Mouse (Mus musculus) limb, embryonic 12.5 days (tissue): ENCODE results near the gene Gba. TPM values are rescaled to one million over a fixed set of nuclear protein-coding genes. Genes with fewer than 3 reads are reported as not detected.

ENCODE experiments used
- ATAC-seq: fragments of 200-750 bp; cut with Nextera tagmentation; 2 replicates; pipeline ENCODE4 v1.8.0; 2017; ENCODE audit warnings: low read depth, moderate TSS enrichment; ENCODE audit not compliant: insufficient number of reproducible peaks, insufficient read depth, low FRiP score, low TSS enrichment
- H3K27ac ChIP-seq: fragments of 300-500 bp; sonication (generic); 2 replicates; pipeline ENCODE4 v1.5.1; 2016; ENCODE audit warnings: mild to moderate bottlenecking, moderate library complexity
- H3K27me3 ChIP-seq: fragments of 300-500 bp; sonication (generic); 2 replicates; pipeline ENCODE4 v1.6.1; 2016; ENCODE audit warnings: mild to moderate bottlenecking, moderate library complexity
- H3K36me3 ChIP-seq: fragments of 300-500 bp; sonication (generic); 2 replicates; pipeline ENCODE4 v1.6.1; 2016; ENCODE audit warnings: mild to moderate bottlenecking, moderate library complexity
- H3K4me1 ChIP-seq: fragments of 300-500 bp; sonication (generic); replicated peaks from 2 replicates; pipeline ENCODE4 v1.6.1; 2016
- H3K4me2 ChIP-seq: fragments of 300-500 bp; sonication (generic); 2 replicates; pipeline ENCODE4 v1.6.1; 2016; ENCODE audit warnings: mild to moderate bottlenecking, moderate library complexity
- H3K4me3 ChIP-seq: fragments of 300-500 bp; sonication (generic); replicated peaks from 2 replicates; pipeline ENCODE4 v1.5.1; 2016; ENCODE audit warnings: mild to moderate bottlenecking
- H3K9ac ChIP-seq: fragments of 300-500 bp; sonication (generic); replicated peaks from 2 replicates; pipeline ENCODE4 v1.6.1; 2016; ENCODE audit warnings: mild to moderate bottlenecking, moderate library complexity
- H3K9me3 ChIP-seq: fragments of 300-500 bp; sonication (generic); 2 replicates; pipeline ENCODE4 v1.6.1; 2016; ENCODE audit warnings: mild to moderate bottlenecking, moderate library complexity
- WGBS: fragments of 180-500 bp; shearing (Covaris S2); methylation state at CpG from one replicate; pipeline ENCODE4 v1.1.7; 2016; 5-methylcytosine and 5-hydroxymethylcytosine counted together
- polyA plus RNA-seq: library from polyadenylated mRNA; unstranded; fragments of >200 nt; fragmentation: Nextera tagmentation; extraction: Ambion mirVana; gene quantifications from 2 replicates; pipeline ENCODE4 v1.2.1, GENCODE M21; 2016

Gba gene
- polyA plus RNA-seq, 1 experiment from 2014 or later = 26.3 TPM

DNA sequence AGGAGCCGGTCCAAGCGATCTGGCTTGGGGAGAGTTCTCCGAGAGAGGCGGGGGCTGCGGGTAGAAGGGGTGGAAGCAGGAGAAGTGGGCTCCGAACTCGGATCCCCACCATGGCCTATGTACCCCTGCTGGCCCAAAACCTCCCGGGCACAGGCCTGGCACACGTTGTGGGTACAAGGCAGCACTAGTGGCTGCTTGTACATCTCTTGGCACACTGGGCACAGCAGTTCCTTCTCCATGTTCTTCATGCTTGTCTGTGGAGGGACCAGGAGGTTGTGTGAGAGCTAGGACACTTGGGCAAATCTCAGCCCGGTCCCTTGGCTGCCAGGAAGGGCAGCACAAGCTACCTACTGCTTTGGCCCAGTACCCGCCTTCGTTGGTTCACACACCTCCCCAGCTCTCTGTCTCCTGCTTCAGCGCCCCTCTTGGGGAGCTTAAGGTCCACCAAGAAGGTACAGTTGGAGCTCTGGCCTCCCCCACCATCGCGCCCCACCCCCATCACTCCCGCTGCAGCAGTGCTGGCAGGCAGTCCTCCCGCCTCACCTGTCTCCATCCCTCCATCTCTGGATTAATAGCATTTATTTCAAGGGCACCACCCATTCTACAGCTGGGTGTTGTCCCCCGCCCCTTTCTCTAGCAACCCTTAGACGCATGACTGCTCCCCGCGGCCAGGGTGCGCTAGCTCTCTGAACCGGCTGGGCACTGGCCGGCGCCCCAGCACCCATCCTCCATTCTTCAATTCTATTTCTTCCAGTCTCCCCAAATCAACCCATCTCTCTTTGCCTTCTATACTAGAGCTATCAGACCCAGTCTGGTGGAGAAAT is 41.6 kb downstream of the Gba start:
- no peaks in the 10 kb centered on the region for H3K27me3 ChIP-seq
- peak overlapping the region; percentile 50 for H3K9ac ChIP-seq
- H3K4me1 ChIP-seq = peaks cover 42% of the 10 kb centered on the region
- peak overlapping the region; percentile 93 for H3K4me2 ChIP-seq
- H3K4me3 ChIP-seq = peak overlapping the region; percentile 82
- peaks cover 34% of the 10 kb centered on the region for H3K36me3 ChIP-seq
- H3K27ac ChIP-seq = peak overlapping the region; percentile 77
- 11% methylated on average over 25 of the region's 25 CpGs for WGBS
- no peaks in the 10 kb centered on the region for H3K9me3 ChIP-seq
- ATAC-seq = no peak

DNA sequence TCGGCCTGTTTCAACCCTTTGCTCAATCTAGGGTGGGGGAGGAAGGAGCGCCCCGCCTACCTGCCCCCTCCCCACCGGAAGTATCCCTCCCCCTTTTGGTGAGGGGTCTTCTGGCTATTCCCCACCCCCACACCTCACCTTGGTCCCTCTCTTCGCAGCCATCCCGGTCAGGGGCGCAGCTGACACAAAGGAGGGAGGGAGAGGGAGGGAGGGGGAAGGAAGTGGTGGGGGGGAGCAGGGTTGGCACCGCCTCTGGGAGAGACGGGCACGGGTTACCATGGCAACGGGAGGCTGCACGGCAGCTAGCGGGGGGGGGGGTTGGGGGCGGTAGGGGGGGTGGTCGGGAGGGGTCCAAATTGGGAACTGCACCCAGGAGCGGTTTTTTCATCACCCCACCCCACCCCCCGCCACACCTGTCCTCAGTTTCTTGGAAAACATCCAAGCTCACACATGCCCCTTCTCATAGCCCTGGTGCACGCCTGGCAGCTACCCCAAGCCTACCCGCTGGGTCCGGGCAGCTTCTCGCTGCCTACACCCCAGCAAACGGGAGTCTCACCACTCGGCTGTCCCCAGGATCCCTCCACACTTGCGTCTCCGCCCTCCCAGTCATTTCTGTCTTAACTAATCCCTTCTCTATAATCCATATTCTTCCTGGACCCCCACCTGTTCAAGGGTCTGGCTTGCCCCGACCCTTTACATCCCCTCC is 42.4 kb downstream of the Gba start:
- H3K4me2 ChIP-seq = peak overlapping the region; percentile 93
- H3K27ac ChIP-seq = peak overlapping the region; percentile 77
- H3K36me3 ChIP-seq = peaks cover 36% of the 10 kb centered on the region
- WGBS = under 1% methylated on average over 16 of the region's 26 CpGs
- H3K9ac ChIP-seq = peak overlapping the region; percentile 50
- H3K9me3 ChIP-seq = no peaks in the 10 kb centered on the region
- H3K27me3 ChIP-seq = no peaks in the 10 kb centered on the region
- peak overlapping the region; percentile 82 for H3K4me3 ChIP-seq
- H3K4me1 ChIP-seq = peaks cover 42% of the 10 kb centered on the region
- ATAC-seq = no peak

DNA sequence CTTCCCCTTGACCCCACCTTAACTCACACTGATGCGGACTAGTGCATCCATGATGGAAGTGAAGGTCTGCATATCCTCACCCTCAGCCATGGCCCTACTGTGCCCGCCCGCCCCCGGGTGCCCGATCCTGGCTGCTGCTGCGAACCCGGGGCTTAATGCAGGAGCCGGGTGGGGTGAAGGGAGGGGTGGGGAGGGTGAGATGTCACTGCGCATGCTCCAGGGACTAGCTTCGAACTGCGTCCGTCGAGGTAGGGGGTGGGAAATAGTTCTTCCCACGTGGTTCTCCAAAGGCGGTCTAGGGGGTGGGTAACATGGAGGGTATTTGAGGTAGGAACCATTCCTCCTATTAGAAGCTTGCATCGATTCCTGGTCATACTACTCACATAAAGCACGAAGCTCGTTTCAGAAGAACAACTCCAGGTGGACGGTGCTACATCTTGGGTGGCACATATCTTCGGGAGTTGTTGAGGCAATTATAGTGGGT is 43.0 kb downstream of the Gba start, which contains the start of gene Krtcap2:
Gene Krtcap2, plus strand, starts transcription at position 279 of the 484 bp plus-strand sequence.
- WGBS = 4% methylated on average over 20 of the region's 20 CpGs
- Histone ChIP-seq H3K27ac (peak within 1 kb of the TSS; percentile 77), H3K4me1 (peaks cover 46% of the 10 kb centered on the region), H3K36me3 (peaks cover 36% of the 10 kb centered on the region), H3K9me3 (no peaks in the 10 kb centered on the region), H3K4me3 (peak within 1 kb of the TSS; percentile 82), H3K9ac (peak within 1 kb of the TSS; percentile 85), H3K27me3 (no peaks in the 10 kb centered on the region), H3K4me2 (peak within 1 kb of the TSS; percentile 93)
- peak; percentile 3; the same call in 1 of the 2 replicates for ATAC-seq

DNA sequence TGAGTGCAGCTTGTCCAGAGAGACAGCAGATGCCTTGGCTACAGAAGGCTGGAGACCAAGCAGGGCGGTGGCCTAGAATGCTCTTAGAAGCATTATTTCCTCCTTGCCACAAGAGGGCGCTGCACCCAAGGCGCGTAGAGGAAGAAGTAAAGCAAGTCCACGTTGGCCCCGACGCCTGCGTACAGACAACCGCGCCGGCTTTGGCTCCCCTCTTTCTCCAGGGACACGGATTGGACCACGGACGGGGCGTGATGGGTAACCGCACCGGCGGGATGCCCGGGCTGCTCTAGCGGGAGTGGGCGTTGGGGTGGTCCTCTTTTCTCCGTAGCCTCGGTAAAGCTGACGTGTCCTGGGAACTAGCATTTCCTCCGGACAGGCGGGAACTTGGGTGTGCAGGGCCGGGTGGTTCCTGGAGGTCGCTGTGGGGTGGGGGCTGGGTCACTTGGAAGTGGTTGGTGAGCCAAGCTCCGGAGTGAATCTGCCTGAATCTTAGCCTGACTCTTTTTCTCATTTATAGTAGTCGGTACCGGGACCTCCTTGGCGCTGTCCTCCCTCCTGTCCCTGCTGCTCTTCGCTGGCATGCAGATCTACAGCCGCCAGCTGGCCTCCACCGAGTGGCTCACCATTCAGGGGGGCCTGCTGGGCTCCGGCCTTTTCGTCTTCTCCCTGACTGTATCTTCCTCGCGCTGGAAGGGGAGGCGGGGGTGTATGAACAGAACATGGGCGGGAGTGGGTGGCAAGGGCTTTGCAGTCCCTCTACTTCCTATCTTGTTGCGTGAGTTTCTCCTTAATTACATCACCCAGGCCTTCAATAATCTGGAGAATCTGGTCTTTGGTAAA is 43.8 kb downstream of the Gba start, which contains the start of gene Trim46:
Gene Trim46, minus strand, starts transcription at position 49 of the 840 bp plus-strand sequence.
- Histone ChIP-seq H3K4me1 (peaks cover 54% of the 10 kb centered on the region), H3K9ac (peak within 1 kb of the TSS; percentile 85), H3K27ac (peak within 1 kb of the TSS; percentile 77), H3K4me3 (peak within 1 kb of the TSS; percentile 82), H3K36me3 (peaks cover 35% of the 10 kb centered on the region), H3K27me3 (no peaks in the 10 kb centered on the region), H3K4me2 (peak within 1 kb of the TSS; percentile 93), H3K9me3 (no peaks in the 10 kb centered on the region)
- WGBS = under 1% methylated on average over 41 of the region's 42 CpGs
- peak; percentile 43 for ATAC-seq

DNA sequence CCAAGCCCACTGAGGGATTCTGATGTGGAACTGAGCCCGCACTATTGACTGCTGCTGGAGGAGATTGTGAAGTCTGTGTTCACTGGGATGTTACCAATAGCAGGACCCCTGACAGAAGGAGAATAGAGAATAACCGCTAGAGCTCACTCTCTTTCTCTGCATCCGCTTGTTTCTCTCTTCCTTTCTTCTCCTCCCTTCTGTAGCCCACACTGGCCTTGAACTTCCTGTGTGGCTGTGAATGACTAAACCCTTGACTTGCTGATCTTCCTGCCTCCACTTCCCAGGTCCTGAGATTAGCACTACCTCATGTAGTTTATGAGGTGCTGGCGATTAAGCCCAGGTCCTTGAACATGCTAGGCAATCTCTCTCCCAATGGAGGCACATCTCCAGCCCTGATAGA is 44.7 kb downstream of the Gba start:
- no peak for ATAC-seq
- H3K4me1 ChIP-seq = peaks cover 60% of the 10 kb centered on the region

DNA sequence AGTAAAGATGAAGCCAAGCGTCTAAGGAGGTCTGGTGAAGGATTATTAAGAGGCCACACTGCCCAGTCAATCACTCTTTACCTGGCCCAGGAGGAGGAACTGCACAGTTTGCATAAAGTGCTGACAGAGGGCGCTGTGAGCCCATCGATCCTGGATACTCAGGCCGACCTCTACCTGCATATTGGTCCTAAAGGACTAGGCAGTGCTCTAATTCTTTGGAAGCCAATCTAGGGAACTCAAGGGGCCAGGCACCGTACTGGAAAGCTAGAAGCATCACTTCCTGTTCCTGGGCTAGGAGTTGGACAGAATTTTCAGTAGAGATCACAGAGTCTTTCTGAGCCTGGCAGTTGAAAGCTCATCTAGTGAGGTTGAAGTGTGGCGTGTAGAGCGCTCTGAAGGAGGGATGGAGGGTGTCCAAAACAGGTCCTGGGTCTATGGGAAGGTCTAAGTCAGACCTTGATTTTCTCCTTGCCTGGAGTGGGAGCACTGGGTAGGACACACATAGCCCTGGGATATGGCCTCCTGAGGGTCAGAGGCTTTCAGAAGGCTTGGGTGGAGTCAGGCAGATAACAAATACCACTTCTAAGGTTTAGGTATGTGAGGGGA is 47.8 kb downstream of the Gba start:
- Histone ChIP-seq H3K9ac (no peak overlapping the region), H3K27ac (0 out of 2 replicates have a peak overlapping the region, but pooled peaks have one; percentile 53), H3K9me3 (no peaks in the 10 kb centered on the region), H3K27me3 (no peaks in the 10 kb centered on the region), H3K36me3 (peaks cover 27% of the 10 kb centered on the region), H3K4me2 (peak overlapping the region; percentile 42; the same call in 1 of the 2 replicates), H3K4me3 (0 out of 2 replicates have a peak overlapping the region, but pooled peaks have one; percentile 9), H3K4me1 (peaks cover 37% of the 10 kb centered on the region)
- 20% methylated on average over 7 of the region's 7 CpGs for WGBS
- ATAC-seq = no peak

More for the DNA sequence above, 44.7 kb downstream of the Gba start:
- H3K27ac ChIP-seq = no peak overlapping the region
- H3K4me3 ChIP-seq = peak overlapping the region; percentile 82
- peak overlapping the region; percentile 85 for H3K9ac ChIP-seq
- peak overlapping the region; percentile 93 for H3K4me2 ChIP-seq
- H3K9me3 ChIP-seq = no peaks in the 10 kb centered on the region
- peaks cover 27% of the 10 kb centered on the region for H3K36me3 ChIP-seq
- WGBS = 81% methylated on average over 4 of the region's 4 CpGs
- no peaks in the 10 kb centered on the region for H3K27me3 ChIP-seq

DNA sequence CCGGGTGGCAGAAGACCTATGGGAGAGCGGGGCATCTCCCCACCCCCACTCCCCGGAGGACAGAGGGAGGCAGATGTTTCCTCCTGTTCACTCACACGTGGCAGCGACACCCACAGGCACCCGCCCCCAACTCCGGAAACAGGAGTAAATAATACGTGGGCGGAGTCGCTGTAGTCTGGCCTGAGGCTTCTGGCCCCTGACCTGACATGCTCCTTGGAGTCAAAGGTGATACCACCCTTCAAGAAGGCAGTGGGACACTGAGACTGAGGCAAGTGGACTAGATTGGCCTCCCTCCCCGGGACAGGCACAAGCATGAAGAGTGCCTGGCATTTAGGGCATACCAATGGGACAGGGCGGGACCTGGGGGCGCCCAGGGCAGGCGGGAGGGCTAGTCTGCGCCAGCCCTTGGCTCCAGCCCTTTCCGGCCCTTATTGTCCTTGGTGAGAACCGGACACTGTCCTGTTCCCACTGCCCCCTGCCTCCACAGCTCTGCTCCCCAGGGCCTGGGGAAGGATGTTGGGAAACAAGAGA is 48.7 kb downstream of the Gba start:
- 0 out of 2 replicates have a peak overlapping the region, but pooled peaks have one; percentile 23 for H3K9ac ChIP-seq
- H3K36me3 ChIP-seq = peaks cover 27% of the 10 kb centered on the region
- WGBS = 7% methylated on average over 17 of the region's 17 CpGs
- H3K4me3 ChIP-seq = peak overlapping the region; percentile 9; the same call in 1 of the 2 replicates
- no peak for ATAC-seq
- H3K4me1 ChIP-seq = peaks cover 31% of the 10 kb centered on the region
- no peaks in the 10 kb centered on the region for H3K9me3 ChIP-seq
- 0 out of 2 replicates have a peak overlapping the region, but pooled peaks have one; percentile 2 for H3K27ac ChIP-seq
- H3K27me3 ChIP-seq = no peaks in the 10 kb centered on the region
- peak overlapping the region; percentile 42 for H3K4me2 ChIP-seq

DNA sequence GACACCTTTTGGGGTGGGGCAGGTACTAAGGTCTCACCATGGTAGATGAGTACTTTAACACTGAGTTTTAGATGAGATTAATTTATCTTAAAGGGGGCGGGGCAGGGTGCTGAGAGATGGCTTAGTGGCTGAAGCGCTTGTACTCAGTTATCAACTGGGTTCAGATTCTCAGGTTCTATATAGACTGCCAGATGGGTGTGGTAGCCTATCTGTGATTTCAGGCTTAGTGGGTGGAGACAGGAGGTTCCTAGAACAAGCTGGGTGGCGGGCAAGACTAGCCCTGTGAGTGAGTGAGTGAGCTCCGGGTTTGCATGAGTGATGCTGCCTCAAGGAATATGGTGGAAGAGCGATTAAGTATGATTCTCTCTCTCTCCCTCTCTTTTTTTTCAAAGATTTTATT is 52.3 kb downstream of the Gba start:
- peaks cover 18% of the 10 kb centered on the region for H3K4me1 ChIP-seq
- no peak overlapping the region for H3K4me2 ChIP-seq
- 91% methylated on average over 5 of the region's 5 CpGs for WGBS
- peaks cover 7% of the 10 kb centered on the region; the same call in 1 of the 2 replicates for H3K27me3 ChIP-seq
- no peaks in the 10 kb centered on the region for H3K9me3 ChIP-seq
- no peak overlapping the region for H3K9ac ChIP-seq
- H3K4me3 ChIP-seq = no peak overlapping the region
- H3K36me3 ChIP-seq = no peaks in the 10 kb centered on the region
- ATAC-seq = no peak
- no peak overlapping the region for H3K27ac ChIP-seq

DNA sequence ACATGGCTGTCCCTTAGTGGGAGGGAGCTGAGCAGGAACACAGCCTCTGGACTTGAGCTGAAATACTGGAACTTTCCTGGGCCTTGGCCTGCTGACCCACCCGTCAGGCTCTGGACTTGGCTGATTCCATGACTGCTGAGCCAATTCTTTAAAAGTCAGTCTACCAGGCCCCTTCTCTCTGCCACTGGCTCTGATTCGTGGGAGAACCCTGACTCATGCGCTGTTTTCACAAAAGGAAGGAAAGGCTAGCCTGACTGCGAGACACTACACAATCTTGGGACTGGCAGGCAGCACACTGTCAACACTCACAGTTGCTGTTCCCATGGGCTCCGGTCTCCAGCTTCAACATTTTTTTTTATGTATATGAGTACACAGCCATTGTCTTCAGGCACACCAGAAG is 53.4 kb downstream of the Gba start:
- Histone ChIP-seq H3K4me2 (no peak overlapping the region), H3K4me3 (no peak overlapping the region), H3K27me3 (peaks cover 7% of the 10 kb centered on the region; the same call in 1 of the 2 replicates), H3K9me3 (no peaks in the 10 kb centered on the region), H3K4me1 (peaks cover 9% of the 10 kb centered on the region), H3K36me3 (no peaks in the 10 kb centered on the region), H3K27ac (no peak overlapping the region), H3K9ac (no peak overlapping the region)
- ATAC-seq = no peak
- 92% methylated on average over 5 of the region's 5 CpGs for WGBS
